In the genomic region with DNA sequence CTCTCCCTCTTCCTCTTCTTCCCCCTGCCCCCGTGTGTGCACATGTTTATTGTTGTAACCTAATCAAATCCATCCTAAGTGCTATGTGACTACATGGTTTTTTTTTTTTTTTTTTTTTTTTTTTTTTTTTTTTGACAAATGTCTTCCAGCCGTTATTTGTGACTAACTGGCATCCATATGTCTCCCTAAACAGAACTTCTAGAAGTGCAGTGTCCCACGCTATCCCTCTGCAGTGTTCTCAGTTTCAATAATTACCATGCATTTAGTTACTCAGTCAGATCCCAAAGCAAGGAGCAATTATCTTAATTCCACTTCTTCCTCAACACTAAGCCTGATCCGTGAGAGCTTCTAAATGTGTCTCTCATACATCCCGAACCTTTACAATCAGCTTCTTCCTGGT, we compare ENCODE assay signal across 27 mouse cellular contexts. TPM values are rescaled to one million over a fixed set of nuclear protein-coding genes. Genes with fewer than 3 reads are reported as not detected.
"Had no signal": no experiment of that assay in that cellular context is flagged by ENCODE, and none has a peak within 500 bp of the region (broad histone marks: within the 10 kb centered on the region; RNA-seq: fewer than 3 reads in every experiment).

No protein-coding gene starts in this region.

- ATAC-seq: liver, embryonic 12.5 days; midbrain, embryonic 15.5 days had no signal

- H3K4me3 ChIP-seq: limb, embryonic 10.5 days; limb, embryonic 13.5 days; liver, embryonic 12.5 days; liver, embryonic 15.5 days; midbrain, embryonic 12.5 days; midbrain, embryonic 15.5 days; myocyte; neural tube, embryonic 13.5 days; stomach, embryonic 15.5 days had no signal

- H3K27ac ChIP-seq: kidney, postnatal 0 days; limb, embryonic 10.5 days; limb, embryonic 13.5 days; liver, embryonic 12.5 days; liver, embryonic 15.5 days; midbrain, embryonic 12.5 days; midbrain, embryonic 15.5 days; neural tube, embryonic 13.5 days; stomach, embryonic 15.5 days had no signal

- H3K4me2 ChIP-seq: limb, embryonic 13.5 days; liver, embryonic 12.5 days; liver, embryonic 15.5 days; midbrain, embryonic 12.5 days; midbrain, embryonic 15.5 days; neural tube, embryonic 13.5 days; stomach, embryonic 15.5 days had no signal

- H3K9ac ChIP-seq: limb, embryonic 13.5 days; liver, embryonic 12.5 days; liver, embryonic 15.5 days; midbrain, embryonic 12.5 days; midbrain, embryonic 15.5 days; neural tube, embryonic 13.5 days; stomach, embryonic 15.5 days had no signal

- H3K36me3 ChIP-seq: limb, embryonic 10.5 days; limb, embryonic 13.5 days; liver, embryonic 12.5 days; liver, embryonic 15.5 days; midbrain, embryonic 12.5 days; midbrain, embryonic 15.5 days; neural tube, embryonic 13.5 days; stomach, embryonic 15.5 days had no signal

- DNase-seq: kidney, adult 2 months; kidney, postnatal 25 days; liver; lung, adult 2 months; lung, postnatal 14 days; lung, postnatal 4 days; retina, postnatal 1 day; right cerebral cortex, postnatal 25 days; spleen, adult 18-20 months; thymus, adult 18-20 months; thymus, postnatal 36 days had no signal

- H3K9me3 ChIP-seq: limb, embryonic 10.5 days; limb, embryonic 13.5 days; liver, embryonic 12.5 days; liver, embryonic 15.5 days; midbrain, embryonic 12.5 days; midbrain, embryonic 15.5 days; neural tube, embryonic 13.5 days; stomach, embryonic 15.5 days had no signal

- H3K4me1 ChIP-seq: limb, embryonic 10.5 days; limb, embryonic 13.5 days; liver, embryonic 12.5 days; liver, embryonic 15.5 days; midbrain, embryonic 12.5 days; midbrain, embryonic 15.5 days; neural tube, embryonic 13.5 days; stomach, embryonic 15.5 days had no signal

- H3K27me3 ChIP-seq: limb, embryonic 13.5 days; liver, embryonic 12.5 days; liver, embryonic 15.5 days; midbrain, embryonic 12.5 days; midbrain, embryonic 15.5 days; neural tube, embryonic 13.5 days had no signal

RNA-seq across cellular contexts. Expression of a gene that starts 48.6 kb away (rescaled TPM):
- total RNA-seq: megakaryocyte progenitor cell, adult 5-6 weeks; megakaryocyte-erythroid progenitor cell, adult 5-6 weeks; monocyte, adult 5-6 weeks; neutrophil, adult 5-6 weeks had no signal
- polyA plus RNA-seq: liver, embryonic 12.5 days; liver, embryonic 15.5 days; lung, embryonic 16.5 days; midbrain, embryonic 12.5 days; urinary bladder, adult 2 months had no signal
